Mouse (Mus musculus) CD4-positive, CD25-positive, alpha-beta regulatory T cell (primary cell): ENCODE data around the gene Snx22. TPM values are rescaled to one million over a fixed set of nuclear protein-coding genes. Genes with fewer than 3 reads are reported as not detected.

Experiments used
- polyA plus RNA-seq: library from polyadenylated mRNA; unstranded; fragments of 100-300 nt; shearing (Covaris generic); gene quantifications from one replicate; pipeline ENCODE4 v1.2.1, GENCODE M21; 2017

The Snx22 gene
- polyA plus RNA-seq: 1.2 TPM

DNA sequence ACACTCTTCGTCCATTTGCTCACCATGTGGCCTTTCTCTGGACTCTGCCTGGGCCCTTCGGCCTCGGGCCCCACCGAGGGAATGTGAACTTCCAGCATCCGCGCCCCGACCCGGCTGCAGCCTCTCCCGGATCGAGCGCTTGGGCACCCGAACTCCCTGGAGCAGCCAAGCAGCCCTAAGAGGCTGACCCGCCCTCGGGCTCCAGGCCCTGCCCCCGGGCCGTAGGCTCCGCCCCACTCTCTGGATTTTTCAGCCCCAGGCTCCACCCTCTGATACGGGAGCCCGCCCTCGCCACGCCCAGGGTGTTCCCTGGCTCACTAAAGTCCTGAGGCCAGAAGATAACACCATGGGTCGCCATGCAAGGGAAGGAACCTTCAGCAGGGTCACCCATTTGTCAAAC, at the start of gene Snx22:
Snx22 (minus strand) TSS at position 137 of the 400 bp plus-strand sequence.

DNA sequence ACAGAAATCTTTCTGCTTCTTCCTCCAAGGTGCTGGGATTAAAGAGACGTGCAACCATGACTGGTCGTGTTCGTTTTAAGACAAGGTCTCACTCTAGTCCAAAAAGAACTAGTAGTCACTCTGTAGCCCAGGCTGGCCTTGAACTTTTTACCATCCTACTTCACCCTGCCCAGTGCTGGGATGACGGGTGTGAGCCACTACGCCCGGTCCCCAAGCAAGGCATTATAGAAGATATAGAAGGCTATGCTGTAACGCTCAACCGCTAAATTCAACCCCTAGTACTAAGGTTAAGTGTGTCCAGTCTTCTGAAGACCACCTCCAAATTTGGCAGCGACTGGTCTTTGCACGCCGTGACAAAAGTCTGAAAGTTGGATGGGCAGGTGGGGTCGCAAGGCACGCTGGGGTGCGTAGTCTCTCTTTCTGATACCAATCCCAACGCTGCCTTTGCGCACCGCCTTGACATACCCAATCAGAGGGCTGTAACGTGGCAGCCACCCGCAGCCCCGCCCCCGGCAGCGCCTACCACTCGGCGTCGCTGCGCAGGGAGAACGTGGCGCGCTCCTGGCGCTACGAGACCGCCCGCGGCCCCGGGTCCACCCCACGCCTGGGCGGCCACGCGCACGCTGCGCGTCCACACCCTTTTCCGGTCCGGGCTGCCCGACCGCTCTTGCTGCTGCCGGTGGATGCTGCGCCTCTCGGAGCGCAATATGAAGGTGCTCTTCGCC, 9.8 kb downstream of the Snx22 start, which contains the start of gene Ppib:
Ppib (plus strand) TSS at position 640 of the 725 bp plus-strand sequence.

Other genes with a start within 250 kb of the Snx22 start
- gene Zfp609, start 242.2 kb downstream of the Snx22 start, polyA plus RNA-seq: 6.0 TPM
- gene Pclaf, start 179.5 kb downstream of the Snx22 start, polyA plus RNA-seq: 7.2 TPM
- gene Trip4, start 160.9 kb downstream of the Snx22 start, polyA plus RNA-seq: 39.7 TPM
- 35.0 TPM for gene Csnk1g1, start 160.8 kb downstream of the Snx22 start, polyA plus RNA-seq
- 331 TPM for gene Ppib, start 9.5 kb downstream of the Snx22 start, polyA plus RNA-seq
- 115 TPM for gene Snx1, start 56.9 kb upstream of the Snx22 start, polyA plus RNA-seq
- 115 TPM for gene Ciao2a, start 56.9 kb upstream of the Snx22 start, polyA plus RNA-seq
- 0.39 TPM for gene Dapk2, start 88.5 kb upstream of the Snx22 start, polyA plus RNA-seq